ENCODE assay signal across 15 mouse cellular contexts in genomic region chr1:162324412-162324811, GRCm38 (mm10).
DNase-seq lines count a peak whose midpoint lies in the region; ATAC-seq and TF ChIP-seq lines count a peak whose summit lies in the region.
"Had no signal": no experiment of that assay in that cellular context is flagged by ENCODE, and none has a peak within 500 bp of the region (broad histone marks: within the 10 kb centered on the region; RNA-seq: fewer than 3 reads in every experiment).

No protein-coding gene starts in this region.

- no peak overlapping the region for H3K9ac ChIP-seq in midbrain, embryonic 11.5 days (ENCODE audit: low read length)
- no peak overlapping the region for H3K9ac ChIP-seq in midbrain, embryonic 16.5 days (ENCODE audit: low read depth, low read length)
- no peak overlapping the region for H3K9ac ChIP-seq in forebrain, embryonic 16.5 days (replicated peaks; ENCODE audit: low read depth, low read length)
- H3K9ac ChIP-seq in intestine, postnatal 0 days (ENCODE audit: low read depth, low read length), result no peak overlapping the region
- H3K9ac ChIP-seq: liver, embryonic 12.5 days had no signal

- H3K4me2 ChIP-seq in midbrain, embryonic 11.5 days, result no peak overlapping the region
- H3K4me2 ChIP-seq in midbrain, embryonic 16.5 days (ENCODE audit: low read length), result no peak overlapping the region
- no peak overlapping the region for H3K4me2 ChIP-seq in forebrain, embryonic 16.5 days (ENCODE audit: low read length)
- no peak overlapping the region for H3K4me2 ChIP-seq in intestine, postnatal 0 days (replicated peaks; ENCODE audit: low read depth)
- H3K4me2 ChIP-seq: liver, embryonic 12.5 days had no signal

- DNase-seq in midbrain, embryonic 11.5 days (ENCODE audit: low spot score, missing footprints), result peak; percentile 83
- DNase-seq in embryo, embryonic 9.5 days (ENCODE audit: extremely low spot score), result peak; percentile 22
- peak; percentile 51 for DNase-seq in retina, postnatal 1 day
- DNase-seq in layer of hippocampus, adult 8-10 months (ENCODE audit: low spot score in 2 of 2), result no peak
- DNase-seq: cerebellum, adult 8-10 months; gastrocnemius, postnatal 10 days; kidney, postnatal 36 days; right cerebral cortex, postnatal 14 days; thymus, postnatal 14 days had no signal

- peaks cover 7% of the 10 kb centered on the region for H3K4me1 ChIP-seq in midbrain, embryonic 11.5 days (ENCODE audit: control insufficient read depth, insufficient read depth, low read length)
- peaks cover 4% of the 10 kb centered on the region; the same call in 1 of the 2 replicates for H3K4me1 ChIP-seq in midbrain, embryonic 16.5 days (ENCODE audit: control insufficient read depth, insufficient read depth, low read length)
- peaks cover 7% of the 10 kb centered on the region for H3K4me1 ChIP-seq in forebrain, embryonic 16.5 days (replicated peaks; ENCODE audit: control insufficient read depth, insufficient read depth, low read length)
- H3K4me1 ChIP-seq in intestine, postnatal 0 days (replicated peaks; ENCODE audit: control insufficient read depth, insufficient read depth, low read length), result no peaks in the 10 kb centered on the region
- H3K4me1 ChIP-seq: liver, embryonic 12.5 days had no signal

- no peak for TF ChIP-seq CTCF in intestine, postnatal 0 days (IDR thresholded peaks at IDR 0.05; ENCODE audit: low read depth)

- ATAC-seq in midbrain, embryonic 11.5 days (ENCODE audit: low FRiP score), result peak; percentile 55
- ATAC-seq in midbrain, embryonic 16.5 days, result no peak
- ATAC-seq in forebrain, embryonic 16.5 days, result 0 out of 2 replicates have a peak, but pooled peaks have one; percentile 15
- no peak for ATAC-seq in intestine, postnatal 0 days
- ATAC-seq: activated CD4-positive, CD25-positive, alpha-beta regulatory T cell, adult 4 months; liver, embryonic 12.5 days; lung, postnatal 0 days had no signal

- no peak overlapping the region for H3K27ac ChIP-seq in midbrain, embryonic 11.5 days (ENCODE audit: low read depth, low read length)
- no peak overlapping the region for H3K27ac ChIP-seq in midbrain, embryonic 16.5 days (ENCODE audit: low read length)
- H3K27ac ChIP-seq in forebrain, embryonic 16.5 days (ENCODE audit: low read length), result no peak overlapping the region
- H3K27ac ChIP-seq in intestine, postnatal 0 days (ENCODE audit: low read depth, low read length), result no peak overlapping the region
- H3K27ac ChIP-seq: liver, embryonic 12.5 days had no signal

- H3K27me3 ChIP-seq in midbrain, embryonic 11.5 days (ENCODE audit: control insufficient read depth, insufficient read depth, low read length), result no peaks in the 10 kb centered on the region
- H3K27me3 ChIP-seq in midbrain, embryonic 16.5 days (ENCODE audit: control insufficient read depth, insufficient read depth, low read depth, low read length), result no peaks in the 10 kb centered on the region
- no peaks in the 10 kb centered on the region for H3K27me3 ChIP-seq in forebrain, embryonic 16.5 days (replicated peaks; ENCODE audit: control insufficient read depth, insufficient read depth, low read length)
- H3K27me3 ChIP-seq in intestine, postnatal 0 days (replicated peaks; ENCODE audit: control insufficient read depth, insufficient read depth, low read length), result no peaks in the 10 kb centered on the region
- H3K27me3 ChIP-seq: liver, embryonic 12.5 days had no signal

- no peaks in the 10 kb centered on the region for H3K9me3 ChIP-seq in midbrain, embryonic 11.5 days (ENCODE audit: control insufficient read depth, low read length)
- H3K9me3 ChIP-seq in midbrain, embryonic 16.5 days (replicated peaks; ENCODE audit: control insufficient read depth, low read length, poor library complexity, severe bottlenecking), result no peaks in the 10 kb centered on the region
- no peaks in the 10 kb centered on the region for H3K9me3 ChIP-seq in forebrain, embryonic 16.5 days (ENCODE audit: control insufficient read depth, low read length)
- H3K9me3 ChIP-seq in intestine, postnatal 0 days (ENCODE audit: control insufficient read depth), result no peaks in the 10 kb centered on the region
- H3K9me3 ChIP-seq: liver, embryonic 12.5 days had no signal

- no peak overlapping the region for H3K4me3 ChIP-seq in midbrain, embryonic 11.5 days (ENCODE audit: low read depth, low read length)
- no peak overlapping the region for H3K4me3 ChIP-seq in midbrain, embryonic 16.5 days (ENCODE audit: low read depth, low read length)
- no peak overlapping the region for H3K4me3 ChIP-seq in forebrain, embryonic 16.5 days (replicated peaks; ENCODE audit: low read length)
- H3K4me3 ChIP-seq in intestine, postnatal 0 days (ENCODE audit: low read depth, low read length), result no peak overlapping the region
- H3K4me3 ChIP-seq: liver, embryonic 12.5 days had no signal

- 10% methylated on average over 4 of the region's 4 CpGs for WGBS in midbrain, embryonic 11.5 days
- 4% methylated on average over 4 of the region's 4 CpGs for WGBS in midbrain, embryonic 16.5 days
- 5% methylated on average over 4 of the region's 4 CpGs for WGBS in forebrain, embryonic 16.5 days
- WGBS in intestine, postnatal 0 days, result 74% methylated on average over 4 of the region's 4 CpGs

- no peaks in the 10 kb centered on the region for H3K36me3 ChIP-seq in midbrain, embryonic 11.5 days (ENCODE audit: control insufficient read depth, insufficient read depth, low read length)
- H3K36me3 ChIP-seq in midbrain, embryonic 16.5 days (ENCODE audit: control insufficient read depth, insufficient read depth, low read length), result no peaks in the 10 kb centered on the region
- no peaks in the 10 kb centered on the region for H3K36me3 ChIP-seq in forebrain, embryonic 16.5 days (ENCODE audit: control insufficient read depth, insufficient read depth)
- H3K36me3 ChIP-seq in intestine, postnatal 0 days (ENCODE audit: control insufficient read depth, insufficient read depth), result no peaks in the 10 kb centered on the region
- H3K36me3 ChIP-seq: liver, embryonic 12.5 days had no signal

Comparison
In these comparisons a context has a peak if more than half of its experiments do, and no peak if none do; other contexts are left out.
1. ATAC-seq: peak in midbrain, embryonic 11.5 days (single experiment) and forebrain, embryonic 16.5 days (single experiment); none in midbrain, embryonic 16.5 days (single experiment) and intestine, postnatal 0 days (single experiment).
2. DNase-seq: peak in midbrain, embryonic 11.5 days (single experiment), embryo, embryonic 9.5 days (single experiment) and retina, postnatal 1 day (single experiment); none in layer of hippocampus, adult 8-10 months (0 of 2).